Mouse (Mus musculus): ENCODE data around the gene Elavl4. TPM values are rescaled to one million over a fixed set of nuclear protein-coding genes. Genes with fewer than 3 reads are reported as not detected.

Gene Elavl4
- total and polyA plus RNA-seq, 3 experiments: 0.18 to 5.3 (median 3.5) TPM

- DNase-seq: no peak
Measured at GRCm38 (mm10) chr4:110266804-110267575, 84.7 kb downstream of the Elavl4 start.

- no peak for DNase-seq
Measured at GRCm38 (mm10) chr4:110264345-110264943, 87.3 kb downstream of the Elavl4 start.

- no peak for DNase-seq
Measured at GRCm38 (mm10) chr4:110257360-110257759, 94.3 kb downstream of the Elavl4 start.

GRCm38 (mm10) chr4:110255617-110256016 is 96.1 kb downstream of the Elavl4 start:
- no peak for DNase-seq

GRCm38 (mm10) chr4:110250055-110250454 is 101.7 kb downstream of the Elavl4 start:
- no peak for DNase-seq

- DNase-seq: no peak
Measured at GRCm38 (mm10) chr4:110242879-110243278, 108.8 kb downstream of the Elavl4 start.

GRCm38 (mm10) chr4:110234554-110234953 is 117.2 kb downstream of the Elavl4 start:
- no peak for DNase-seq

GRCm38 (mm10) chr4:110232327-110232726 is 119.4 kb downstream of the Elavl4 start:
- no peak for DNase-seq

- no peak for DNase-seq
Measured at GRCm38 (mm10) chr4:110231799-110232198, 119.9 kb downstream of the Elavl4 start.

- DNase-seq: no peak
Measured at GRCm38 (mm10) chr4:110229652-110230051, 122.1 kb downstream of the Elavl4 start.

GRCm38 (mm10) chr4:110229238-110229637 is 122.5 kb downstream of the Elavl4 start:
- DNase-seq: no peak

- no peak for DNase-seq
Measured at GRCm38 (mm10) chr4:110227621-110228031, 124.1 kb downstream of the Elavl4 start.

- DNase-seq: no peak
Measured at GRCm38 (mm10) chr4:110225492-110225891, 126.2 kb downstream of the Elavl4 start.

- no peak for DNase-seq
Measured at GRCm38 (mm10) chr4:110218819-110219218, 132.9 kb downstream of the Elavl4 start.

- DNase-seq: no peak
Measured at GRCm38 (mm10) chr4:110217553-110217952, 134.2 kb downstream of the Elavl4 start.

GRCm38 (mm10) chr4:110214543-110214942 is 137.2 kb downstream of the Elavl4 start:
- no peak for DNase-seq

GRCm38 (mm10) chr4:110213666-110214065 is 138.0 kb downstream of the Elavl4 start:
- no peak for DNase-seq

- DNase-seq: no peak
Measured at GRCm38 (mm10) chr4:110210246-110210645, 141.5 kb downstream of the Elavl4 start.

- DNase-seq: no peak
Measured at GRCm38 (mm10) chr4:110209613-110210012, 142.1 kb downstream of the Elavl4 start.

GRCm38 (mm10) chr4:110201680-110202079 is 150.0 kb downstream of the Elavl4 start:
- no peak for DNase-seq

- DNase-seq: no peak
Measured at GRCm38 (mm10) chr4:110199897-110200296, 151.8 kb downstream of the Elavl4 start.

- DNase-seq: no peak
Measured at GRCm38 (mm10) chr4:110198600-110198999, 153.1 kb downstream of the Elavl4 start.

- DNase-seq: no peak
Measured at GRCm38 (mm10) chr4:110177263-110177662, 174.4 kb downstream of the Elavl4 start.

GRCm38 (mm10) chr4:110172028-110172427 is 179.7 kb downstream of the Elavl4 start:
- DNase-seq: no peak

Measured in adrenal gland, adult 2 months (tissue).